Mouse (Mus musculus): ENCODE measurements around the gene Per1.

- no peak for TF ChIP-seq TAL1 (IDR thresholded peaks at IDR 0.05; ENCODE audit: low read length)
- TF ChIP-seq GATA1 (IDR thresholded peaks at IDR 0.05; ENCODE audit: low read length) = no peak
These were observed 24.9 kb upstream of the Per1 start for GRCm38 (mm10) chr11:69070093-69070492.

All from erythroblast, embryonic 14.5 days (primary cell).